Mouse (Mus musculus): ENCODE measurements at regions not wholly inside any gene's neighbourhood (a gene's known extent, or its start where the extent isn't known, plus 50 kb on each side); places are given as distances from the start of the nearest gene placed in this dataset.

DNA sequence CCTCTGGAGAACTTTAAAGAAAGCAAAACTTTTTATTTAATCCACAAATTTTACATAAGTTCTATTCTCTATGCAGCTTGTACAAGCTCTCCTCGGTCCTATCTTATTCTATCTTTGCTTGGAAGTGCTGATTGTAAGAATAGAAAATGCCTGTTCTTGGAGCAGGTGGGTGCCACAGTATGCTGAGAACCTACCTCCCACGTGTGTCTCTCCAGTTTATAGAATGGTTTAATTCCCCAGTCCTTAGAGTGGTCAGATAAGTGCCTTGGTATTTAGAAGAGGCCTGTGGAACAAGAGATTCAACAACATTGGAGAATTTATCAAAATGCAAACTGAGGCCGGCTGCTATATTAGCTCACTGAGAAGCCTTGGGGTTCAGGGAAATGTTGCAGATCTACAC, 639.2 kb upstream of the Zeb2 start:
- H3K4me3 ChIP-seq: no peak overlapping the region
- H3K4me2 ChIP-seq: no peak overlapping the region
- ATAC-seq (ENCODE audit: low FRiP score, low read depth): no peak
- no peak overlapping the region for H3K9ac ChIP-seq
- H3K27me3 ChIP-seq: no peaks in the 10 kb centered on the region
- no peaks in the 10 kb centered on the region for H3K36me3 ChIP-seq
- no peaks in the 10 kb centered on the region for H3K9me3 ChIP-seq
- 83% methylated on average over 3 of the region's 3 CpGs for WGBS
- no peaks in the 10 kb centered on the region for H3K4me1 ChIP-seq (replicated peaks)
- no peak overlapping the region for H3K27ac ChIP-seq (replicated peaks)

GRCm38 (mm10) chr2:45751746-45752145, 634.6 kb upstream of the Zeb2 start:
- H3K4me1 ChIP-seq (replicated peaks): no peaks in the 10 kb centered on the region
- no peak overlapping the region for H3K27ac ChIP-seq (replicated peaks)
- ATAC-seq (ENCODE audit: low FRiP score, low read depth): no peak
- no peak overlapping the region for H3K4me3 ChIP-seq
- H3K36me3 ChIP-seq: no peaks in the 10 kb centered on the region
- H3K27me3 ChIP-seq: no peaks in the 10 kb centered on the region
- 41% methylated on average over 2 of the region's 2 CpGs for WGBS
- H3K9ac ChIP-seq: no peak overlapping the region
- no peaks in the 10 kb centered on the region for H3K9me3 ChIP-seq
- no peak overlapping the region for H3K4me2 ChIP-seq

- Histone ChIP-seq H3K27me3 (no peaks in the 10 kb centered on the region), H3K4me3 (no peak overlapping the region)
- WGBS: 83% methylated on average over 2 of the region's 2 CpGs
Measured at GRCm38 (mm10) chr2:45749379-45749778, 632.2 kb upstream of the Zeb2 start.

DNA sequence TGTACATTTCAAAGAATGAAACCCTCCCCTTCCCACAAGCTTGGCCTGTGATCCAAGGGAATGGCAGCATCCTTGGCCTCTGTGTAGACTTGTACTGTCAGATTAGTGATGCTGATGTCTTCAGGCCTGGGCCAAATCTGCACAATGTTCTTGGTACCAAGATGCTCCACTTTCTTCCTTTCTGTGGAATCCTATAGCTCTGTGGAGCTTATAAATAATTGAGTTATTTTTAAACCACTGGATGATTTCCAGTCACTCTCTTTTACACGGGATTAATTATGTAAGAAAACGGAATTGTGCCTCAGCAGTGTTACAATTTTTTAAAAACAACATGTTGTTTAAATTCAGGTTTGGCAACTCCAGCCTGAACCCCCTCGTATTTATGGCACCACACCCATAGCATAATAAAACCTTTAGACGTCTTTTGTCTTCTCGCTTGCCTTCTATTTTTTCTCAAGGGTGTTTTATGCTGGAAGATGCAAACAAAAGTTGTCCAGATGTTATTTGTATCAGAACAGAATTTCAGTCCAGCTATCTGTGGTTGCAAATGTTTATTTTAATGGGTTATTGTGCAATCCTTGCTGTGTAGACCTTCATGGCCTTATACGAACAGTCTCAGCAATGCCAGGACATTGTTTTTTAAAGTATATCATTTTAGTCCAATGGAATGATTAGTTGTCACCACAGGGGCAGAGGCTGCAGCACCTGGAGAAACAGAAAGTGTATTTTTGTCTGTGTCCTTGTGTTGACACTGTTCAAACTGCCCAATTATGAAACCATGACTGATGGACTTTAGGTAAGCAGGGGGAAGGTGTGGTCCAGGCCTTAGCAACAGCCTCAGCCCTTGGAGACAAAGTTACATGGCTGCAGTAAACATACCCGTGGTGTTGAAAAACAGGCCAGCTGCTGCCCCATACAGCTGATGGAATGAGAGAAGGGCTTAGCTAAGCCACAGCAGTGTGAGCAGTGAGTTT, 630.4 kb upstream of the Zeb2 start:
- H3K36me3 ChIP-seq: no peaks in the 10 kb centered on the region
- H3K4me3 ChIP-seq: no peak overlapping the region
- no peaks in the 10 kb centered on the region for H3K9me3 ChIP-seq
- H3K9ac ChIP-seq: no peak overlapping the region
- H3K27ac ChIP-seq (replicated peaks): no peak overlapping the region
- H3K4me1 ChIP-seq (replicated peaks): no peaks in the 10 kb centered on the region
- WGBS: 79% methylated on average over 7 of the region's 7 CpGs
- H3K4me2 ChIP-seq: no peak overlapping the region
- no peak for ATAC-seq (ENCODE audit: low FRiP score, low read depth)
- H3K27me3 ChIP-seq: no peaks in the 10 kb centered on the region

More at GRCm38 (mm10) chr2:45749379-45749778, 632.2 kb upstream of the Zeb2 start:
- no peak overlapping the region for H3K9ac ChIP-seq
- H3K9me3 ChIP-seq: no peaks in the 10 kb centered on the region
- ATAC-seq (ENCODE audit: low FRiP score, low read depth): no peak
- H3K27ac ChIP-seq (replicated peaks): no peak overlapping the region
- H3K36me3 ChIP-seq: no peaks in the 10 kb centered on the region
- no peak overlapping the region for H3K4me2 ChIP-seq
- H3K4me1 ChIP-seq (replicated peaks): no peaks in the 10 kb centered on the region

GRCm38 (mm10) chr2:45746606-45747005, 629.4 kb upstream of the Zeb2 start:
- Histone ChIP-seq H3K27ac (replicated peaks) (no peak overlapping the region), H3K27me3 (no peaks in the 10 kb centered on the region), H3K4me3 (no peak overlapping the region), H3K36me3 (no peaks in the 10 kb centered on the region), H3K9ac (no peak overlapping the region), H3K9me3 (no peaks in the 10 kb centered on the region), H3K4me1 (replicated peaks) (no peaks in the 10 kb centered on the region), H3K4me2 (no peak overlapping the region)
- ATAC-seq (ENCODE audit: low FRiP score, low read depth): no peak
- 87% methylated on average over 4 of the region's 4 CpGs for WGBS

- Histone ChIP-seq H3K9me3 (peaks cover 3% of the 10 kb centered on the region; the same call in 1 of the 2 replicates), H3K4me1 (replicated peaks) (no peaks in the 10 kb centered on the region), H3K9ac (no peak overlapping the region), H3K4me3 (no peak overlapping the region), H3K27me3 (no peaks in the 10 kb centered on the region), H3K36me3 (no peaks in the 10 kb centered on the region), H3K27ac (replicated peaks) (no peak overlapping the region), H3K4me2 (no peak overlapping the region)
- ATAC-seq (ENCODE audit: low FRiP score, low read depth): no peak
- 23% methylated on average over 2 of the region's 2 CpGs for WGBS
Measured at GRCm38 (mm10) chr2:45736278-45736677, 619.1 kb upstream of the Zeb2 start.

GRCm38 (mm10) chr2:45713997-45714396, 596.8 kb upstream of the Zeb2 start:
- Histone ChIP-seq H3K4me3 (no peak overlapping the region), H3K36me3 (no peaks in the 10 kb centered on the region), H3K4me2 (no peak overlapping the region), H3K27me3 (no peaks in the 10 kb centered on the region), H3K4me1 (replicated peaks) (no peaks in the 10 kb centered on the region), H3K27ac (replicated peaks) (no peak overlapping the region), H3K9ac (no peak overlapping the region), H3K9me3 (no peaks in the 10 kb centered on the region)
- no peak for ATAC-seq (ENCODE audit: low FRiP score, low read depth)
- 91% methylated on average over 4 of the region's 4 CpGs for WGBS

GRCm38 (mm10) chr2:45707026-45707425, 589.8 kb upstream of the Zeb2 start:
- no peak overlapping the region for H3K4me3 ChIP-seq
- H3K36me3 ChIP-seq: no peaks in the 10 kb centered on the region
- H3K27me3 ChIP-seq: no peaks in the 10 kb centered on the region
- H3K4me2 ChIP-seq: no peak overlapping the region
- no peak overlapping the region for H3K9ac ChIP-seq
- ATAC-seq (ENCODE audit: low FRiP score, low read depth): no peak
- no peak overlapping the region for H3K27ac ChIP-seq (replicated peaks)
- H3K4me1 ChIP-seq (replicated peaks): no peaks in the 10 kb centered on the region
- H3K9me3 ChIP-seq: no peaks in the 10 kb centered on the region

GRCm38 (mm10) chr2:45702511-45702910, 585.3 kb upstream of the Zeb2 start:
- ATAC-seq (ENCODE audit: low FRiP score, low read depth): no peak
- Histone ChIP-seq H3K27ac (replicated peaks) (no peak overlapping the region), H3K9me3 (no peaks in the 10 kb centered on the region), H3K4me2 (no peak overlapping the region), H3K4me1 (replicated peaks) (no peaks in the 10 kb centered on the region), H3K36me3 (no peaks in the 10 kb centered on the region), H3K9ac (no peak overlapping the region), H3K4me3 (no peak overlapping the region), H3K27me3 (no peaks in the 10 kb centered on the region)

GRCm38 (mm10) chr2:45700578-45700977, 583.4 kb upstream of the Zeb2 start:
- no peak for ATAC-seq (ENCODE audit: low FRiP score, low read depth)
- no peaks in the 10 kb centered on the region for H3K9me3 ChIP-seq
- no peaks in the 10 kb centered on the region for H3K4me1 ChIP-seq (replicated peaks)
- no peak overlapping the region for H3K4me3 ChIP-seq
- no peak overlapping the region for H3K4me2 ChIP-seq
- H3K27ac ChIP-seq (replicated peaks): no peak overlapping the region
- no peaks in the 10 kb centered on the region for H3K27me3 ChIP-seq
- H3K36me3 ChIP-seq: no peaks in the 10 kb centered on the region
- no peak overlapping the region for H3K9ac ChIP-seq
- 84% methylated on average over 1 of the region's 1 CpGs for WGBS

DNA sequence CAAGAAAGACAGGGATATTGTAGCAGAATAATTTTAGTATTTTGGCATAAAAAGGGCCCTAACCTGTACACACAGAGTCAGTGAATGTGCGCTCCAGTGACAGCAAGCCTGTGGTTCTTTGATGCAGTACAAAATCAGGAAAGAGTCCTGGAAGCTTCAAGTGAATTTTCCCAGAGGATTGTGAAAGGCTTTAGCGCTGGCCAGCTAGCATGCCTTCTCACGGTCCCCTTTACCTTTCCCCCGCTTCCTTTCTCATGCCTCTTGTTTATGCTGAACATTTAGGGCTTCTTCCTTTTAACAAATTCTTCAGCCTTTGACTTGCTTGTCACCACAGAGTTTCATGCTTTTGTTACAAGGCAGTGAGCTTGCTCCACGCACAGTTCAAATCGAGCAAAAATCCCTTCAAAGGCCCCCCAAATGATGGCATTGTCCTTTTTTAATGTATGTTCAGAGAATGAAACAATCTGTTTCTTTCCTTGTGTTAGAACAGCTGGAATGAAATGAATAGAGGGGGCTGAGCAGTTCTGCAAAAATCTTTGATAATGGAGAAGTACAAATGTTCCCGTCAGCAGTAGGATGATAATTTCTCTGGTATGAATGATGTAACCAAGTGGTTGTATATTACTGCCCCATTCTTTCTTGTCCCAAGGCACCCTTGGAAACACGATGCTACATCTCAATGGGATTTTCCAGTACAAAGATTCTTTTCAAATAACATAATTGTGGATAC, 576.3 kb upstream of the Zeb2 start:
- 21% methylated on average over 8 of the region's 8 CpGs for WGBS
- Histone ChIP-seq H3K36me3 (no peaks in the 10 kb centered on the region), H3K9me3 (no peaks in the 10 kb centered on the region), H3K27ac (replicated peaks) (no peak overlapping the region), H3K27me3 (no peaks in the 10 kb centered on the region), H3K9ac (no peak overlapping the region), H3K4me2 (no peak overlapping the region), H3K4me3 (no peak overlapping the region), H3K4me1 (replicated peaks) (no peaks in the 10 kb centered on the region)
- ATAC-seq (ENCODE audit: low FRiP score, low read depth): no peak

DNA sequence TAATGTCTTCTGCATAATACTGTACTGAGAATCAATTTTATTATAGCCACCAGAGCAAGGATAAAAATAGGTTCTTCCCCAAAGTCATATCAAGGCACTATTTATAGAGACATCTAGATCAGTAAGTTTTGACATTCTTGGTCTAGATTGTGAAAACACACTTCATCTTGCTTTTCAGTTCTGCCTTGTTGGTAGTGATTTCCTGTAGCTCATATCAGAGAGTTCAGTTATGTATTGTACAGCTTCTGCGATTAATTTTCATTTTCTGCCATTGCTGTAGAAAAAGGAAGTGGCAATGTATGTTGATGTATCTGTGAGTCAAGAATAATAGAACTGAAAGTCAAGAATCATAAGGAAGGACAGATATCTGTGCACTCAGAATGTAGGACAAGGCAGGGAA, 575.6 kb upstream of the Zeb2 start:
- Histone ChIP-seq H3K27me3 (no peaks in the 10 kb centered on the region), H3K9ac (no peak overlapping the region), H3K36me3 (no peaks in the 10 kb centered on the region), H3K4me1 (replicated peaks) (no peaks in the 10 kb centered on the region), H3K4me3 (no peak overlapping the region), H3K4me2 (no peak overlapping the region), H3K9me3 (no peaks in the 10 kb centered on the region), H3K27ac (replicated peaks) (no peak overlapping the region)
- ATAC-seq (ENCODE audit: low FRiP score, low read depth): no peak
- 92% methylated on average over 1 of the region's 1 CpGs for WGBS

All from hindbrain, embryonic 15.5 days (tissue).